ENCODE assay signal across 17 mouse cellular contexts in the genomic region with DNA sequence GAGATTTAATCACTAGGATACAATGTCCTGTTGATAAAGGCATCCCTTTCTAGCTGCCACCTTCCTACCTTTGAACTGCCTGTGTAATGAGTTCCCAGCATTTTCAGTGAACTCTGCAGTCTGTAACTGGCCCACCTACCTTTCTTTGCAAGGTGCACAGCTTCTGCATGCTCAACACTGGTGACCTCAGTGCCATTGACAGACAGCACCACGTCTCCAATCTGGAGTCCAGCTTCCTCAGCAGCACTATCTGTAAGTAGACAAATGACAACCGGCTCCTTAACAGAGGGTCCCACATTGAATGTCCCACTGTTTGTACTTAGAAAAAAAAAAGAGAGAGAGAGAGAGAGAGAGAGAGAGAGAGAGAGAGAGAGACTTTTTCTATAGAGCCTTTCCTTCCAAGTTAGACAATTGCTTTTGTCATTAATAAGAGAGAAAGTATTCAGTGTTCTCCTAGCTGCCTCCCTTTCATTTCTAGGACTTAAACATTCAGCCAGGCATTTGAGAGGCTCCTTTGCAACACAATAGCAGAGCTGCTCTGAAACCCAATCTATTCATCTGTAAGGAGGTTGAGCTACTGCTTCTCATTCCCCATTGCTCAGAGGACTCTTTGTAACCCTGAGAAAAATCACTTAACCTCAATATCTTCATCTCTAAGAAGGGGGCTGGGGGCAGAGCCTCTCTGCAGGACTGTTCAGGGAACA. TPM values are rescaled to one million over a fixed set of nuclear protein-coding genes. Genes with fewer than 3 reads are reported as not detected.
DNase-seq lines count a peak whose midpoint lies in the region; ATAC-seq lines count a peak whose summit lies in the region.
"Had no signal": no experiment of that assay in that cellular context is flagged by ENCODE, and none has a peak within 500 bp of the region (broad histone marks: within the 10 kb centered on the region; RNA-seq: fewer than 3 reads in every experiment).

No protein-coding gene starts in this region.

- ATAC-seq in megakaryocyte, adult 5-6 weeks (ENCODE audit: poor library complexity, severe bottlenecking) = no peak
- peak; percentile 90 for ATAC-seq in hindbrain, embryonic 11.5 days (ENCODE audit: low FRiP score)
- peak; percentile 86 for ATAC-seq in midbrain, embryonic 15.5 days (replicated peaks)
- ATAC-seq: Patski had no signal

- no peaks in the 10 kb centered on the region for H3K36me3 ChIP-seq in megakaryocyte, embryonic 14.5 days (replicated peaks; ENCODE audit: low read length)
- H3K36me3 ChIP-seq in hindbrain, embryonic 11.5 days (ENCODE audit: control insufficient read depth, insufficient read depth, low read length) = no peaks in the 10 kb centered on the region
- no peaks in the 10 kb centered on the region for H3K36me3 ChIP-seq in midbrain, embryonic 15.5 days (replicated peaks)

- DNase-seq in embryo, embryonic 9.5 days (ENCODE audit: extremely low spot score) = peak; percentile 47
- peak; percentile 39 for DNase-seq in hindbrain, embryonic 11.5 days (ENCODE audit: low spot score)
- no peak for DNase-seq in gastrocnemius, postnatal 10 days
- no peak for DNase-seq in cerebellum, adult 9-10 months
- no peak for DNase-seq in ovary, postnatal 14 days (ENCODE audit: low spot score)
- DNase-seq: cerebellum, postnatal 25 days; kidney, adult 2 months; layer of hippocampus, adult 9-11 months; lung, embryonic 14.5 days had no signal

- WGBS in hindbrain, embryonic 11.5 days = 14% methylated on average over 2 of the region's 2 CpGs
- WGBS in midbrain, embryonic 15.5 days = 0% methylated on average over 2 of the region's 2 CpGs

- H3K4me2 ChIP-seq in hindbrain, embryonic 11.5 days (replicated peaks; ENCODE audit: low read depth, low read length) = no peak overlapping the region
- H3K4me2 ChIP-seq in midbrain, embryonic 15.5 days = no peak overlapping the region; the same call in 1 of the 2 replicates
- H3K4me2 ChIP-seq: lung, embryonic 14.5 days had no signal

- no peak overlapping the region for H3K9ac ChIP-seq in hindbrain, embryonic 11.5 days (ENCODE audit: low read depth, low read length)
- no peak overlapping the region for H3K9ac ChIP-seq in midbrain, embryonic 15.5 days
- H3K9ac ChIP-seq: lung, embryonic 14.5 days had no signal

- peak overlapping the region; percentile 67 for H3K4me3 ChIP-seq in megakaryocyte, embryonic 14.5 days (replicated peaks)
- no peak overlapping the region for H3K4me3 ChIP-seq in hindbrain, embryonic 11.5 days (ENCODE audit: low read depth, low read length)
- H3K4me3 ChIP-seq in midbrain, embryonic 15.5 days = no peak overlapping the region

- no peaks in the 10 kb centered on the region for H3K27me3 ChIP-seq in megakaryocyte, embryonic 14.5 days (replicated peaks)
- no peaks in the 10 kb centered on the region for H3K27me3 ChIP-seq in hindbrain, embryonic 11.5 days (ENCODE audit: control insufficient read depth, insufficient read depth, low read length)
- no peaks in the 10 kb centered on the region for H3K27me3 ChIP-seq in midbrain, embryonic 15.5 days (replicated peaks)

- peaks cover 19% of the 10 kb centered on the region for H3K4me1 ChIP-seq in megakaryocyte, embryonic 14.5 days
- no peaks in the 10 kb centered on the region for H3K4me1 ChIP-seq in hindbrain, embryonic 11.5 days (replicated peaks; ENCODE audit: control insufficient read depth, insufficient read depth, low read length)
- 0 out of 2 replicates have a peak, but pooled peaks cover 3% of the 10 kb centered on the region for H3K4me1 ChIP-seq in midbrain, embryonic 15.5 days

- no peaks in the 10 kb centered on the region for H3K9me3 ChIP-seq in megakaryocyte, embryonic 14.5 days
- no peaks in the 10 kb centered on the region for H3K9me3 ChIP-seq in hindbrain, embryonic 11.5 days (ENCODE audit: control insufficient read depth, low read length)
- H3K9me3 ChIP-seq in midbrain, embryonic 15.5 days = no peaks in the 10 kb centered on the region

- H3K27ac ChIP-seq in hindbrain, embryonic 11.5 days (ENCODE audit: low read depth, low read length) = peak overlapping the region; percentile 49; the same call in 1 of the 2 replicates
- H3K27ac ChIP-seq in midbrain, embryonic 15.5 days = 0 out of 2 replicates have a peak overlapping the region, but pooled peaks have one; percentile 29

RNA-seq across cellular contexts. Expression of a gene that starts 58.7 kb away (rescaled TPM):
- polyA plus RNA-seq in megakaryocyte, embryonic 14.5 days (2012; ENCODE audit: insufficient read depth, low replicate concordance) = not detected in 2 replicates
- not detected in 2 replicates for total RNA-seq in megakaryocyte, adult 5-6 weeks (2015)
- total RNA-seq in megakaryocyte, adult 5-6 weeks (2017) = not detected in 2 replicates
- 10.6 and 10.9 TPM in 2 replicates for polyA plus RNA-seq in hindbrain, embryonic 11.5 days (2014; fragmentation: Nextera tagmentation; extraction: Ambion mirVana)
- 4.1 and 6.4 TPM in 2 replicates for polyA plus RNA-seq in midbrain, embryonic 15.5 days (2015; fragmentation: Nextera tagmentation; extraction: Ambion mirVana)
- total RNA-seq in gastrocnemius, postnatal 10 days (2021) = not detected
- total RNA-seq: granulocyte monocyte progenitor cell, adult 5-6 weeks; heart, postnatal 25 days had no signal
- polyA plus RNA-seq: kidney, adult 2 months; limb, embryonic 11.5 days; lung, embryonic 14.5 days; Patski; small intestine, adult 2 months had no signal

Comparison
In these comparisons a context has a peak if more than half of its experiments do, and no peak if none do; other contexts are left out.
1. DNase-seq: peak in embryo, embryonic 9.5 days (single experiment) and hindbrain, embryonic 11.5 days (single experiment); none in gastrocnemius, postnatal 10 days (single experiment), cerebellum, adult 9-10 months (single experiment) and ovary, postnatal 14 days (single experiment).